In the genomic region with DNA sequence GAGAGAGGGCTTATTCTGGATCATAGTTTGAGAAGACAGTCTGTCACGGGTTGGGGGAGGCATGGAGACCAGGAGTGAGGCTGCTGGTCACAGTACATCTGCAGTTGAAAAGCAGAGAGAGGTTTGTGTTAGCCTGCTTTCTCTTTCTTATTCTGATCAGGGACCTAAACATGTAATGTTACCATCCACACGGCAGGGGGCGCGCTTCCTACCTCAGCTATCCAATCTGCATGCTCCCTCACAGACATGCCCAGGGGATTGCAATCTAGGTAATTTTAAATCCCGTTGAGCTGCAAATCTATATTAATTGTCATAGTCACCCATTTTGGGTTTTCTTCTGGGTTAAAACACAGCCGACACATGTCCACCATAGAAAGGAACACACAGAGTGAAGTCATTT, we compare ENCODE assay signal across 8 mouse cellular contexts.
DNase-seq lines count a peak whose midpoint lies in the region; ATAC-seq lines count a peak whose summit lies in the region.

No protein-coding gene starts in this region.

- no peaks in the 10 kb centered on the region for H3K36me3 ChIP-seq in neural tube, embryonic 11.5 days (ENCODE audit: control insufficient read depth, insufficient read depth, low read length)

- H3K9ac ChIP-seq in neural tube, embryonic 11.5 days (ENCODE audit: low read length) = no peak overlapping the region

- no peak overlapping the region for H3K27ac ChIP-seq in neural tube, embryonic 11.5 days (ENCODE audit: low read depth, low read length)

- intact Hi-C loops in heart, postnatal 10 days (cut with DNase I) = loop anchor here (5.0 kb wide), 4 partner anchors 155 to 1180 kb away; a partner anchor contains a TSS

- H3K27me3 ChIP-seq in neural tube, embryonic 11.5 days (ENCODE audit: control insufficient read depth, insufficient read depth, low read length) = no peaks in the 10 kb centered on the region

- no peak overlapping the region for H3K4me3 ChIP-seq in neural tube, embryonic 11.5 days (ENCODE audit: low read depth, low read length)

- H3K4me1 ChIP-seq in neural tube, embryonic 11.5 days (ENCODE audit: control insufficient read depth, insufficient read depth, low read length) = 0 out of 2 replicates have a peak, but pooled peaks cover 2% of the 10 kb centered on the region

- 36% methylated on average over 6 of the region's 6 CpGs for WGBS in neural tube, embryonic 11.5 days

- peak; percentile 35 to 56 for DNase-seq in heart, postnatal 10 days
- DNase-seq in heart, adult 8-10 months (ENCODE audit: low spot score) = no peak
- DNase-seq in ovary, postnatal 36 days (ENCODE audit: low spot score) = peak; percentile 35
- no peak for DNase-seq in ovary, adult 18-20 months (ENCODE audit: low spot score)
- DNase-seq in adrenal gland, adult 2 months = peak; percentile 39
- DNase-seq in neural tube, embryonic 11.5 days (ENCODE audit: low spot score) = peak; percentile 23
- no peak for DNase-seq in thymus, postnatal 10 days (ENCODE audit: low spot score in 2 of 2)

- no peaks in the 10 kb centered on the region for H3K9me3 ChIP-seq in neural tube, embryonic 11.5 days (ENCODE audit: control insufficient read depth, low read length)

- peak; percentile 58 for ATAC-seq in granulocyte monocyte progenitor cell, adult 5-6 weeks (replicated peaks; ENCODE audit: poor library complexity, severe bottlenecking)
- ATAC-seq in neural tube, embryonic 11.5 days (ENCODE audit: insufficient read depth, low FRiP score, low TSS enrichment) = no peak

- H3K4me2 ChIP-seq in neural tube, embryonic 11.5 days (ENCODE audit: low read depth) = no peak overlapping the region

Comparison
In these comparisons a context has a peak if more than half of its experiments do, and no peak if none do; other contexts are left out.
1. DNase-seq: peak in heart, postnatal 10 days (2 of 2), ovary, postnatal 36 days (single experiment), adrenal gland, adult 2 months (single experiment) and neural tube, embryonic 11.5 days (single experiment); none in heart, adult 8-10 months (single experiment), ovary, adult 18-20 months (single experiment) and thymus, postnatal 10 days (0 of 2).